Mouse (Mus musculus) kidney, adult 9 months (tissue): ENCODE results near the gene Chtf18.
"Not testable (repeated sequence)": the region's sequence is repeated elsewhere in the genome, so short reads cannot be mapped to it uniquely, and the experiment has no call there.

Experiments used
- DNase-seq: peaks from one replicate; pipeline ENCODE4 v3.0.0; 2022

Gene Chtf18

DNA sequence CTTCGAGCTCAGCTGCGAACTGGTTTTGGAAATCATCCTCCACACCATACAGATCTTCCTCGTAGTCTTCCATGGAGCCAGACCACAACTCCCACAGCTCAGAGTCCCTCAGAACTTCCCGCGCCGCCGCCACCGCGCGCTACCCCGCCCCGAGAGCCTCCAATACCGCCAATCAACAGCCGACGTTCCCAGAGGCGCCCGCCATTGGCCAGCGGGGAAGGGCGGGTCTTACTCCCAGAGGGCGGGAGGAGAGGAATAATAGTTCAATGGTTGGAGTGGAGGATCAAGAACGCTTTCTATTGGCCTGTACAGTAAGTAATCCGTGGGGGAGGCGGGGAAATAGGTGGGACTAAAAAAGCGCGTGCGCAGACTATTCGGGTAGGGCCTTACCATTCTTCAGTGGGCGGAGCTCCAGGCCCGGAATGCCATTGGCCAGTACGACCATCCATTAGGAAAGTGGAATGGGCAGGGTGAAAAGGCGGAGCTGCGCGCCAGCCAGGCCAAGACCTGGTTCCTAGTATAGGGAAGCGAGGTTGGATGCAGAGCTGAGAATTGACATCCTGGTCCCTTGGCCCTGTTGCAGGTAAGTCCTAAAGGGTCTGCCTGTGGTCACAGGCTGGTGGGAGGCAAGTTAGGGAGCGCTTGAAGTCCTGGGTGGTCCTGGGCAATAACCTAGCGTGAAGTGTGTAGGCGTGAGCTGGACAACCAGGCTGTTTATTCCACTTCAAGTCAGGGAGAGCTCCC lies at the start of gene Chtf18, which contains the start of gene Rpusd1:
TSS of gene Chtf18 (minus strand) at position 155 of the 744 bp plus-strand sequence.
TSS of gene Rpusd1 (plus strand) at position 406 of the 744 bp plus-strand sequence.
- DNase-seq, result peak; percentile 100

DNA sequence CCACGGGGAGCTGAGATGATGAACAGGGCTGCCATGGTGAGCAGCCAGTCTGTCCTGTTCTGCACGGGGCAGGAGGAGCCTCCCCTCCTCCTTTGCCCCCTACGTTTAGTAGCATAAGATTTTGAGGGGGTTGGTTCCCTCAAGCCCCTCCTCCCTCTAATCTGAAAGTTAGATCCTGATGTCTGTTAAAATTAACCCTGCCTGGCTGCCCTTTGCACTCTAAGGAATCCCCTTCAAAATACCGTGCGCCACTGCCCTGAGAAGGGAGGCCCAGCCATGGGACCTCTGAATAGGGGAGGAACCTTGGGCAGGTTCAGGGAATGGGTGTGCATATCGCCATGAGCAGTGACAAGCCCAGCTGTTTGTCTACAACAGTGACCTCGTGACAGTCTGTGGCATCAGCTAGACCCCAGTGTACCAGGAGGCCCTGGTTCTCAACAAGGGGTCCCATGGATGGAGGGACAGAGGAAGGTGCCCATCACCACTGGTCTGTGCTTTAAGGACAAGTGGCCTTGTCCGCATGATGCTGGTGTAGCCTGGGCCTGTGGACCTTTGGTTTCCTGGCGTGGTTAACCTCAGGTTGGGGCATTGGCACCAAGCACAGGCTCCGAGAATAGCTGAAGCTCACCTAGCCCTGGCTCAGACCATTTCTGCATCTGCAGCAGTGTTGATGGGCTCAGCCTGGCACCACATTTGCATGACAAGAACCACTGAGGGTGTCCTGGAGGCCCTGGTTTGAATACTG lies 48.3 kb upstream of the Chtf18 start:
- peak; percentile 70 for DNase-seq

DNA sequence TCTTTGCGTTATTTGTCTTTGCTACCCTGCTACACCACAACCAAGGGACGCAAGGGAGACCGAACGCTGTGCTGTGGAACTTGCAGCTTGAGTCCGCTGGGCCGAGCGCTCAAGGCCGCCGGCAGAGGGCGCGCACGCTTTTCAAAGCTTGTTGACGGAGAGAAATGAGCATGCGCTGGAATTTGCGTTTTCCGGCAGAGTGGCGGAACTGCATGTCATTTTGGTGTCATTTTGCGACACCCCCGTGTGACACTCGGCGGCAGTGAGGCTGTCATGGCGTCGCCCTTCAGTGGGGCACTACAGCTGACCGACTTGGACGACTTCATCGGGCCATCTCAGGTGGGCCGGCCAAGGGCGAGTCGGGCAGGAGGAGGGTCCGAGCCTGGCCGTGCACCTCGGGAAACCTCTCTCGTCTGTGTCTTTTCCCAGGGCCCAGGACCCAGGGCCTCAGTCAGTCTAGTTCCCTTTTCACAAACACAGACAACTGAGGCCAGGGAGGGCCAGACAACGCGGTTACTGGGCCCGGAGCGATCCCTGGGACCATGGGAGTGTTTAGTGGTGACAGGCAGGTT lies 46.4 kb upstream of the Chtf18 start, which contains the start of gene Narfl:
TSS of gene Narfl (plus strand) at position 228 of the 572 bp plus-strand sequence.
- peak; percentile 98 for DNase-seq

DNA sequence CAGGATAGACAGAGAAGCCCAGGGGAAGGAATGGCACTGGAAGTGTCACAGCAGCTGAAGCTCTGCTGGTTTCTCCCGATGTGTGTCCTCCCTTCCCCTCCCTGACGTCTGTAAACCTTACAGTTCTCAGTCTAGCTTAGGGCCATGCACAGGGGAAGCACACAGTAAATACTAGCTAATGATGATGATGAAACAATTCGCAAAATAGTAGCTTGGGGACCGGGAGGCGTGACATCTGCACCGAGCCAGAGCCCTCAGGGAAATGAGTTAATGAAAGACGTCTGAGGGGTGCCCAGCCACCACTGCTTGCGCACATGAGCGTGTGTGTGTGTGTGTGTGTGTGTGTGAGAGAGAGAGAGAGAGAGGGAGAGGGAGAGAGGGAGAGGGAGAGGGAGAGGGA lies 42.1 kb upstream of the Chtf18 start:
- DNase-seq, result no peak

DNA sequence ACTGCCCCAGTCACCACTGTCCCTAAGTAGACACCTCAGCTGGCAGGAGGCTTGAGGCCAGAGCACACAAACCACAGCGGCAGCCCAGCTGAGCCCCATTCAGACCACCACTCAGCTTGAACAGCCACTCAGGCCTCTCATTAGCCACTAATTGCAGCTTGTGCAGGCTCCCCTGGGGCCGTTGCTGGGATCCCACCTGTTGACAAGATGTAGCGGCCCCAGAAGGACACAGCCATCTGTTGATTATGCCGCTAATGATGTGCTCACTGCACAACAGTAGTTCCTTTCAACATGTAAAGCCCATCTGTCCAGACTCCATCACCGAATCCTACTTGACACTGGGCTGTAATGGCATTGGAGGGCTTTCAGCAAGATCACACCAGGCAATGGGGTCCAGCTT lies 38.7 kb upstream of the Chtf18 start:
- no peak for DNase-seq

DNA sequence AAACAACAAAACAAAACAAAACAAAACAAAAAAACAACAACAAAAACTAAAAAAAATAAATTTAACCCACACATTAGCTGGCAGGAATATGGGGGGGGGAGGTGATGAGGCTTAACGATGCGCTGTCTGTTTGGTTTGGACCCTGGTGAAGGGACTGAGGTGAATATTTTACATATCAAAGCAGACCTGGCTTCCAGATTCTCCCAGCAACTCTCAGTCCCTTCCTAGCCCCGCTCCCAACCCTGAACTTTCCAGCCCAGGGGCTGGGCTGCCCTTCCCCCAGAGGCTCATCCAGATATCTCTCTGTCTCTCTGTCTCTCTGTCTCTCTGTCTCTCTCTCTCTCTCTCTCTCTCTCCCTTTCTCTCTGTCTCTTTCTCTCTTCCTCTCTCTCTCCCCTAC lies 35.4 kb upstream of the Chtf18 start:
- no peak for DNase-seq

DNA sequence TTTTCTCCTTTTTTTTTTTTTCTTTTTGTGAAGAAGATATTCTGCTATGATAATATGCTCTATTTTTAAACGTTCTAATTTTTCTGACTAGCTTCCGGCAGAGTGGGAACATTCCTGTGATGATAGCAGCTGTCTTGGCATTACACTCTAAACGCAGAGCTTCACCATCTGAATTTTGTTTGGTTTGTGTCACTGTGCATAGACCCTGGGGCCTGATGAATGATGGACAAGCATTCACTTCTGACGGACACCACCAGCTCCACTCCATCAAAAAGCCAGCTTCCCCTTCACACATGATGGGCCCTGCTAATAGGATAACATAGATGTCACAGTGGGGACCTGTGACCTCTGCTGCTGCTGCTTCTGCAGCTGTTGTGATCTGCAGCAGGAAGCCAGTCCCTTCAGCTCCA lies 34.3 kb upstream of the Chtf18 start:
- DNase-seq, result no peak

DNA sequence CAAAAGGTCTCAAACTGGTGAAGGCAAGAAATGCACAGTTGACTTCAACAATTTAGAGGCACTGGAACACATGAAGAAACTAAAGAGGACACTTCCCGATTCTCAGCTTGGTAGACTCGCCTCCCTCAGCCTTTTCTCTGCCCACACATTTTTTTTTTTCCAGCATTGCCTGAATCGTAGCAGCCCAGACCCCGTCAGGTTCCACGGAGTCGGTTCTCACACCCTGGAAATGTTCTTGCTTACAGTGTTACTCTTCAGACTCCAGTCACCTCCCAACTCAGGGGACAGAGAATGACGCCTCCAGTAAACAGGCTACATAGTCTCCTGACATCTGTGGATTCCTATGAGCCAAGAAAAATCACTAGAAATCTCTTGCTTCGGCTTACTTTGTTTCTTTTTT lies 32.9 kb upstream of the Chtf18 start:
- no peak for DNase-seq

DNA sequence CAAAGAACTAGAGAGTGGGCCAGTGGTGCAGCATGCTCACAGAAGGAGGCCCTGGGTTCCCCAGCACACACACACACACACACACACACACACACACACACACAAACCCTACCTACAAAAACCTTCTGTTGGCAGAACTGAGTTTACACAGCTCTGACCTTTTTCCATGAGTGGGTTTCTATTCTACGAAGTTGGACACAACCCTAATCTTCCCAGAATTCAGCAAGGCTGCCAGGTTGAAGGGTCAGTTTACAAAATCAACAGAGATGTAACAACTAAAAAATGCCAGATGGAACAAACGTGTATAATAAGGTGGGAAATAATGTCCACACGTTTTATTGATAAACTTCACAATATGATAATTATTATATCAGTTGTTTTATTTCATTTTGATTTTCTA lies 30.5 kb upstream of the Chtf18 start:
- no peak for DNase-seq

DNA sequence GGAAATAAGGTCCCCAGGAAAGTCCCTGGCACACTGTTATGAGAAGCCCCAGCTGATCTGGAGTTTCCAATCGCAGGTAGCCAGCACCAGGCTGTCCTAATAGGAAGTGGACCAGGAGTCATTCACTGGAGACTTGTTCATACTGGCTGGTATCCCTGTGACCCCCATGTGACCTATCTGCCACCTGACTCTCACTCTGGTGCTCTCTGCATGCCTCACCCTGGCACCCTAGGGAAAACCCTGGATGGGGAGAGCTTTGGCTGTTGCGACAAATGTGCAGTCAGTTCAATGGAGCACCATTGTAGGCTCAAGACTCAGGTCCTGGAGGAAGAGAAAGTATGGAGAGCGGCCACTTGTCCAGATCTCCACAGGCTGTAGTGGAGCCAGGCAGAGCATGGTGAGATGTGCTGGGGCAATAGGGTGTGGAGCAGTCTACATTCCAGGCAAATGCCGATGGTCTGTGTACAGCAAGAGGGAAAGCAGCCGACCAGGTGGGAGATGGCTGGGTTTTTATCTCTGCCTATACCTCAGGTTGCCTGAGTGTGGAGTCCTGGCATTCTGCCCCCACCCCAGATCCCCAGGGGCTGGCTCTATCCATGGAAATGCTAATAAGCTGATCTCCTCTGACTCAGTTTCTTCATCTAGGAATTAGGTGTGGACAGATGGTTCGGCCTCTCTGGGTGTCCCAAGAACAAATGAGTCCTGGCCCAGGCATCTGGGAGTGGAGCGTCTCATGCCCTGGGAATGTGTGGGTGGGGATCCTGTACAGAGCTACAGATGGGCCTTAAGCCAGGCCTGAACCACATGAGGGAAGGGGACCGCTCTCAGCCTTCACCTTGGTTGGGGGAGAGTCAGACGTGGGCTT lies 29.4 kb upstream of the Chtf18 start:
- DNase-seq, result no peak

DNA sequence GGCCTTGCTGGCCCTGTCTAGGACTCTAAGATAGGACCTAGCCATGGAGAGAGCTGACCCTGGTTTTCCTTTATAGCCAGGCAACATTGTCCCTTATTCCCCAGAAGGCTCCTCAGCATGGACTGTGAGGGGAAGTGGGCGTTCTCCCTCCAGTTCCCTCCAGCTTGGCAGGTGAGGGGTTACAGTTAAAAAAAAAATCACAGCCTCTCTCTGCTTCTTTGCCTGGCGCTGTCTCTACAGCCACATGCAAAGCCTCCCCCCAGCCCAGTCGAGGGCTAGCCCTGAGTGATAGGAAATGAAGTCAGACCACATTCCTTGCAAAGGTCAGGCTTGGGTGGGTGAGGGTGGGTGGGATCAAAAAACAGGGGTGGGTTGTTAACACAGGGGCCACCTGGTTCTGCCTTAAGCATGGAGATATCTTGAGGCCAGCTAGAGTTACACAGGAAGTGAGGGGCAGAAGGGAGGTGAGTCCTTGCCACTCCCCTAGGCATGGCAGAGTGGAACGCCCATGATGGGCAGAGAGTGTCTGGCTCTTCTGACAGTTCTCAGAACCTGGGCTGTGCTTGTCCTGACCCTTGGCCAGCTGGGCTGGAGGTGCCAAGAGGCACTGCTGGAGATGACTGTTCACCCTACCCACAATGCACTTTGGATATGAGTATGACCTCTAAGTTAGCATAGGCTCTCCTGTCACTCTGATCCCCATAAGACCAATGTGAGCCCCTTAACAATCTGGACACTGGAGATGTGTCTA lies 28.6 kb upstream of the Chtf18 start:
- DNase-seq, result no peak

DNA sequence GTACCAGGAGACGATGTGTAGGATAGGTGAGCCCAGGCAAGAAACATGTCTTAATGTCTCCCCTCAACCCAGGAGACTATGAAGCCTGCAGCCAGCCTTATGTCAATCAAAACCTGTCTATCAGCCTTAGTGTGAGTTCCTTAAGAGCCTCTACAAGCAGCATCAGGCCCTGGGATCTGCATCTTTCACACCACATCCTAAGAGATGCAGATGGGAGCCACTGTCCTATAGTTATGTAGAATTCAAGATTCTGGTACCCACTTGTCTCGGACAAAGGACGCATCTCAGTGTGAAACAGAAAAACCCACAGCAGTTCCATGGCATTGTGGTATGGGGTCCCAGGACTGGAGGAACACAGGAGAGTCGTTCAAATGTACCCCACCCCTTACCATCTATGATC lies 27.9 kb upstream of the Chtf18 start:
- DNase-seq, result no peak

DNA sequence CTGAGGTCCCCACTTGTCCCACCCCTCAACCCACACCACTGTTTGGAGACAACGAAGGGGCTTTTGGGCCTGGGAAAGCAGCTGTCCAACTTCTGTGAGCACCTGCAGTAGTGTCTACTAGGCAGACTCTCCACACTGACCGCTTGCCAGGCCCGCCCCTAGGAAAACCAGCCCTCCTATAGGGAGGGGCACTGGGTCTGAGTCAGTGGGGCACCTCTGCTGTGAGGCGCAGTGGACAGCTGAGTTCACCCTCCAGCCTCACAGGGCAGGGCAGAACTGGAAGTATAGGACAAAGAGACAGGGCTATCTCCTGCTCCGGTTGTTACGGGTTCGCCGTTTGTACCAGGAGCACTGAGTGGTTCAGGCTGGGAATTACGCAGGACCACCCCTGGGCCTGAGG lies 27.0 kb upstream of the Chtf18 start, which contains the start of gene Msln:
TSS of gene Msln (minus strand) at position 138 of the 400 bp plus-strand sequence.
- DNase-seq, result no peak

DNA sequence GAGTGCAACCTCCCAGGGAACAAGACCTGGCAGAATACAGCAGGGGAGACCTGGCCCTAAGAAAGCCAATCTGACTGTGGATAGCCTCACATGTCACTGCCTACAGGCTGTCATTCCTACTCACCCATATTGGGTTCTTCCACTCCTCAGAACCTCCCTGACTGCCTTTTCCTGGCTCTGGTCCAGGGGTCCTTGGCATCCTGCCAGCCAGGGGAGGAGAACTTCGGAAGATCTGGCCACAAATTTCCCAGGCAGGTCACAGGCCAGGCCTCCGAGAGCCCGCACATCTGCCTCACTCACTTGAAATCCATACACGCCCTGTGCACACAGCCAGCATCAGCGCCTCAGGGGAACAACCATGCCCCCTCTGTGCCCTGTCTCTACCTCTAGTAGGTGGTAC lies 24.2 kb upstream of the Chtf18 start:
- DNase-seq, result peak; percentile 26

DNA sequence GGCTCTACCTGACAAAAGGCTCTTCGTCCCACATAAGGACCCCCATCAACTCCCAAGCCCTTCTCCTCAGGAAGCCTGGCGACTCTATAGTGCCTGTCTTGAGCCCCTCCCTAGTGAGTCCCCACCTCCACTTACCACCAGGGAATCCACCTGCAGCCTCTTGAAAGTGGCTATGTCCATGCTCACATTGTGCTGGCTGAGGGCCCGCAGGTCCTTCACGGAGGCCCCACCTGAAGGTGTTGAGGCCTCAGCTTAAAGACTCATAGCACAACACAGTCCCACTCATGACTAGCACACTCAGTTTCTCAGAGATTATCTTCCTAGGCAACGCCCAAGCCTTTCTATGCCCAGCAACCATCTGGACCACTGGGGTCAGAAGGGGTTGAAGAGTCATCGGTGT lies 22.1 kb upstream of the Chtf18 start:
- no peak for DNase-seq

DNA sequence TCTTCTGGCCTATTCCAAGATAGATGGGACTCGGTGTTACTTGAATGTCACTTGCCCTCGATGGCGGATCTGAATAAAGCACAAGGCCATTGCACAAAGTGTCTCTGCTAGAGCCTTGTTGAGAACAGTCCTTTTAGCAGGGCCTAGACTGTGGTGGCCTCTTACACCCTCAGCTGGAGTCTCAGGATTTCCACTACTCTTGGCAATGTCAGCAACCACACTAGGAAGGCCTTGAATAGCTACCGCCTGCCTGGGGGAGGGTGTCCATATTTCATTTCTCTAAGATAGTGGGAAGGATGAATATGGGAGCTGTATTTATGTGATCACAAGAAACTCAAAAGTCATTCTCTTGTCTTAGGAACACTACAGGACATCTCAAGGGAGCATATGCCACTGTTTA lies 21.0 kb upstream of the Chtf18 start:
- DNase-seq, result no peak

DNA sequence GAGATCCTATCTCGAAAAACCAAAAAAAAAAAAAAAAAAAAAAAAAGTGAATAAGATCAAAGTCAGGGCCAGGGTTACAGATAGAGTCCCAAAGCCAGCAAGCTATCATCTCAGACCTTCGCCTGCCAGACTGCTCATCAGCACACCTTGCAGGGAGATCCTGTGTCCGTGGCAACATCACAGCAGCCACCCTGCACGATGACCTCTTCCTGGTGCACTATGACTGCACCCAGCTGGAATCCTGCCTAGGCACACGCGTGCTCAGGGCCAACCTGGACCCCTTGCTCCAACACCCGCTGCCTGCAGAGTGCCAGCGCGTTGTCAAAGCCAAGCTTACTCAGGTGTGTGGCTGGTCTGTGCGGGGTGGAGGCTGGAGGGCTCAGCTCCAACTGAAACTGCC lies 17.1 kb upstream of the Chtf18 start:
- no peak for DNase-seq

DNA sequence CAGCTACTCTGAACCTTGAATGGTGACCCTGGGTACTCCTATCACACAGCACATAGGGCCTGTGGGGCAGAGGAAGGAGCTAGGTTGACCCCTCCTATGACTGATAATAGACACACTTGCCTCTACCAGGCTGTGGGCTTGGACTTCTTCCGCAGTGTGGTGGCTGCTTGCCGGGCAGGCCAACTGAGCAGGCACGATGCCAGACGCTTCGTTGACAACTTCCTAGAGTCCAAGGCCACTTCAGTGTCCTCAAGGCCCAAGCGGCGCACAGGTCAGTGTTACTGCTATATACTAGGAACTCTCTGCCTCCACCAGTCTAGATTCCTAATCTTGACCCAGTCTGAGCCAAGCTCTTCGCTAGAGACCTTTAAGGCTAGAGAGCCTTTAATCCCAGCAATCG lies 16.6 kb upstream of the Chtf18 start:
- no peak for DNase-seq

DNA sequence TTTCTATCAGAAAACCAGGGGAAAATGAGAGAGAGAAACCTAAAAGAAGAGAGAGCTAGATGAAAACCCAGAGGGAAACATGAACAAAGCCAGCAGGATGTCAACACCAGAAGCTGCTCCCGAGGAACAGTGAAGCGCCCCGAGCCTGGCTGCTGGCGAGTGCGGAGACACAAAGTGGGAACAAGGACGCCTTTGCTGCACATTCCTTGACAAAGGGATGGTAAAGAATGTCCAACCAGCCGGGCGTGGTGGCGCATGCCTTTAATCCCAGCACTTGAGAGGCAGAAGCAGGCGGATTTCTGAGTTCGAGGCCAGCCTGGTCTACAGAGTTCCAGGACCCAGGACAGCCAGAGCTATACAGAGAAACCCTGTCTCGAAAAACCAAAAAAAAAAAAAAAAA lies 14.3 kb upstream of the Chtf18 start:
- not testable (repeated sequence) for DNase-seq

DNA sequence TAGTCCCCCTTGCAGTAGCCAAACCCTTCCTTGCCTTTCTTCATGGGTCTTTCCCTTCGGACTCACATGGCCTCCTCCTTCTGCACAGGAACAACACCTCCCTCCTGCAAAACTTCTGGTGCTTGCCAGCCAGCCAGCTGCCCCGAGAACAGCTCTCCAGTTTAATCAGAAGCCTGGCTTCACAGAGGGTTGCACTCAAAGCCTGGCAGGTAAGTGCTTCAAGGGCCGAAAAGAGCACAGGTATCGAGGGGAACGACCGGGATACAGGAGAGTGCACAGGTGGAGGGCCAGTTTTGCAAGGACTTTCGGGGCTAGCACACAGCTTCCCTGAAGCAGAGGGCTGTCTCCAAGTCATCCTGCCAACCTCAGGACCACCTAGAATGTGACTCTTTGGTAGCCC lies 11.6 kb upstream of the Chtf18 start:
- no peak for DNase-seq

DNA sequence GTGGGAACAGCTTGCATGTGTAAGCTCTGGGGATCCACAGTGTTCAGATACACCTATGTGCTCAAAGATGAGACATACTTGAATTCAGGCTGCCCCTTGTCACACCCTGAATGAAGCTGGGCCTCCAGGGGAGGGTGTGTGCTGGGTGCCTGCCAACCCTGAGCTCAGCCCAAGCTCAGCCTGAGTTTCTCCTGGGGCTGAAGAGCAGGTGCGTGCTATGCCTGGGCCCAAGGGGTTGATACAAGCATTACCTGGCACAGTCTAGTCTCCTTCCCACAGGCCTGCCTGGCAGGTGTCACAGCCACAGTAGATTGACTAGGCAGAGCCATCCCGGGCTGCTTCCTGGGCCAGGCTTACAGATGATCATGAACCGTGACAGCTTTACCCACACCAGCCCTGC lies 8.5 kb upstream of the Chtf18 start, which contains the start of gene Mslnl:
TSS of gene Mslnl (plus strand) at position 298 of the 400 bp plus-strand sequence.
- no peak for DNase-seq

DNA sequence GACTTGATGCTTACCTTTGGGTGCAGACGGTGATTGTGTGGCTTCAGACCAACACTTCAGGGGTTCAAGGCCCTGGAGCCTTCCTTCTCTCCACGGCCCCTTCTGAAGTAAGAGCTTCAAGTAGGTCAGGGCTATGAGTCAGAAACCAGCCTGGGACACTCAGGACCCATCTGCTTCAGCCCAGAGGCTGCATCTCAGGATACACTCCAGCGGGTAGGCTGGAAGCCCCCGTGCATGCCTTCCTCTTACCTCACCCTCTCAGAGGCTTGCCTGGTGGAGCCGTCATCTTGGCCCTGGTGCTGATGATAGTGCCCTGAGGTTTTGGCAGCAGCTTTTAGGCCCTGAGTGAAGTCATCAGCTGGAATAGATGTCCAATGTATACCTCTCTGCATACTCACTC lies 8.0 kb upstream of the Chtf18 start:
- no peak for DNase-seq
